Mouse (Mus musculus): ENCODE measurements at regions not wholly inside any gene's neighbourhood (a gene's known extent, or its start where the extent isn't known, plus 50 kb on each side); places are given as distances from the start of the nearest gene placed in this dataset.
A peak's percentile ranks its signal among the peaks of the same experiment; 100 is the strongest.

DNA sequence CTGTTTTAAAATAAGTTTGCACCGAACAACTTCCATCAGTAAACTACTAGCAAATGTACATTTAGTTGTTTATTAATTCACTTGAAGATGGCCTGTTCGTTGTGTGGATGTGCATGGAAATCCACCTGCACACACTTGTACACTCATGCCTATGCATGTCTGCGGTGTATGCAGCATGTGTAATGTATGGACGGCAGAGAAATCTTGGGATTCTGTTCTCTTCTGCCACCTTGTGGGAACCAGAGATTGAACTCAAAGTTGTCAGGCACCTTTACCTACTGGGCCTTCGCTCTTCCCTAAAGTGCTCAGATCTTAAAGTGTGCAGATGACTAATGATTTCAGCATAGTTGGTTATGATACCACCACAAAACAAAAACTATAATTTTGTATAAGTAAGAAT is 137.4 kb downstream of the Kitl start:
- no peak for DNase-seq (ENCODE audit: low read depth, low spot score)

DNA sequence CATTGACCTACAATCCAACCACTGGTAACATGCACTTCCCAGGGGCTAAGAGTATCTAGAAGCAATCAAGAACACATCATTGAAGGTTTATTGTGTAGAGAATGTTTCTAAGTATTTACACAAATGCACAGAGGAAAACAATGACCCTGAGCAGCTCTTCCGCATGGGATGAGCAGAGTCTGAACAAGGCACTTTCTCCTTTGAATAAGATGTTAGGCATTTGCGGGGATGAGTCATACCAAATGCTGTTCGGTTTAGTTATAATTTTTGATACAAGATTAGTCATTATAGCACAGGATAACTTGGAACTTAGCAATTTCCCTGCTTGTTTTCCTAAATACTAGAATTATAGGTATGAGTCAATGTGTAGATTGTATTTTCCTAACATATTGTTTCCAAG is 137.9 kb downstream of the Kitl start:
- no peak for DNase-seq (ENCODE audit: low read depth, low spot score)

DNA sequence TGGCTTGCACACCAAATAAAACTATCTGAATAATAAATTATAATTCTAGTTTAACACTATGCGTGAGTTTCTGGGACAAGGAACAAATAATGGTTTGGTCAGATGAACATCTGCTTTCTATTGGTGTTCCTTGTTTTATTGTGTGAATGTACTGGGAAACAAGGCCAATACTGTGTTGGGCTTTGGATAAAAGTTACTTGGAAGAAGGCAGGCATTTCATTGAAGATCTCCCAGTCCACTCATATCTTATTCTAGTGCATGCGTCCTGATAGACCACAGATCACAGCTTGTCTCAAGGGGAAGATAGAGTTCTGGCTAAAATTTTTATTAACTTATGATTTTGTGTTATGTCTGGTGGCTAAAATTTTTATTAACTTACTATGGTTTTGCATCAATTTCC is 140.1 kb downstream of the Kitl start:
- no peak for DNase-seq (ENCODE audit: low read depth, low spot score)

DNA sequence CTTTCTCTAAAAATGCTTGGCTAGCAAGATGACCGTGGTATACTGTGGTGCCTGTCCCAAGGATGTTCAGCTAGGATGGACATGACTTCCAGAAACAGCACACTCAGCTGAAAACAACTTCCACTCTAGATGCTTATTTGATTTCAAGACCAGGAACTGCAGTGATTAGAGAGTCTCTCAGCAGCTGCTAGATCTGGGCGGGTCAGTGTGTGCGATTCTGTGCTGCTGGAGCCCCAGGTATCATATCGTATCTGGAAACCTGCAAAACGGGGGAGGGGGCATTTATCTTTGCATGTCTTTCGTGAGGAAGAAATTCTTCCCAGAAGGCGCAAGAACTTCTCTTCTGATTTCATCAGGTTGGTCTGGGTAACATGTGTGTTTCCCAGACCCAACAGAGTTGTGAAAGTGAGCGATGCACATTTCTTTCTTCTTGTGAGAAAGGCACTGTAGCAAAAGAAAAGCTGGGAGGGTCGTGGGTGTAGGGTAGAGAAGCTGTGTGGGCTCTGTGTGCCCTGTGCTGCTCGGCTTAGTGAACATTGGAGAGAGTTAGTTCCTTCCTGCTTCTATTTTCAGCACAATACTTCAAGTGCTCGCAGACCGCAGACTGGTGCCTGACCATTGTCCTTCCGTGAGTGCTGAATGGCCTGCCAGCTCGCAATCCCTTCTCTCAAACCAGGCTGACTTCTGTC is 144.6 kb downstream of the Kitl start:
- DNase-seq (ENCODE audit: low read depth, low spot score): no peak

DNA sequence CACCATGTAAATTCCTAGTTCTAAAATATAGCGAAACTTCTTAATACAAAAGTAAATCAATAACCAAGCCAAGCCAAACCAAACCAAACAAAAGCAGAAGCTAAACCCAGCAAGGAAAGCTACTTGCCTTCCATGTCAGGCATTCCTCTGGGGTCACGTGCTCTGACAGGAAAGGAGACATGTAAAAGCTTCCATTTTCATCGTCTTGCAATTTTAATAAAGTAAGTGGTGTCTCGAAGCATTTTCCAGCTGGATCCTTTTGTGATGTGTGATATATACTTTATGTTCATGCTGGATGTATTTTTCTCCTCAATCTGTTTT is 145.1 kb downstream of the Kitl start:
- DNase-seq (ENCODE audit: low read depth, low spot score): no peak

DNA sequence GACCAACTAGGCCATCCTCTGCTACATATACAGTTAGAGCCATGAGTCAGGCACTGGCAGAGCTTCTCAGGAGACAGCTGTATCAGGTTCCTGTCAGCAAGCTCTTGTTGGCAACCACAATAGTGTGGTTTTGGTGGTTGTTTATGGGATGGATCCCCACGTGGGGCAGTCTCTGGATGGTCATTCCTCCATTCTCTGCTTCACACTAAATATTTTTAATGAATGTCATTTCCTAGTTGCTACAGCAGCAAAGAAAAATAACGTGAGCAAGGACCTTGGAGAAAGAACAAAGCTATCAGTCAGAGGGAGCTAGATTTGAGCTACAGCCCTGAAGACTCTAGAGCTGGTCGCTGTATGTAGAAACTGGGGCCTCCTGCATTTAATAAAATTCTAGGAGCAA is 145.7 kb downstream of the Kitl start:
- DNase-seq (ENCODE audit: low read depth, low spot score): no peak

DNA sequence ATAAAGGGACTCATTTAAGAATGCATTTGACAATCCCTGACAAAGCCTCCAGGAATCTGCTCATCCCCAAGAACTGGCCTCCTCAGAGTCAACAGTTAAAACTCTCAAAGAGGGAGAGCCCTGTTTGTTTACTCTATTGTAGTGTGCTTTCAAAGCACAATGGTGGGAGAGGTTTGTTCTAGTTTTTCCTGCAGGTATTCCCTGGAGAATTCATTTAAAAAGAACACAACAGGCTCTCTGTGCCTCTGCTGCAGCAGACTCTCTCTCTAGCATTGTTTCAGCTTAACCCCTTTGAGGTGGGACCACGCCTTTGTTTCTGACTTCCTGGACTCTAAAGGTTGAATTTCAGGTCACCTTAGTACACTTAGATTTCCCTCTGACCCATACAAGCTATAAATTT is 149.1 kb downstream of the Kitl start:
- DNase-seq (ENCODE audit: low read depth, low spot score): no peak

DNA sequence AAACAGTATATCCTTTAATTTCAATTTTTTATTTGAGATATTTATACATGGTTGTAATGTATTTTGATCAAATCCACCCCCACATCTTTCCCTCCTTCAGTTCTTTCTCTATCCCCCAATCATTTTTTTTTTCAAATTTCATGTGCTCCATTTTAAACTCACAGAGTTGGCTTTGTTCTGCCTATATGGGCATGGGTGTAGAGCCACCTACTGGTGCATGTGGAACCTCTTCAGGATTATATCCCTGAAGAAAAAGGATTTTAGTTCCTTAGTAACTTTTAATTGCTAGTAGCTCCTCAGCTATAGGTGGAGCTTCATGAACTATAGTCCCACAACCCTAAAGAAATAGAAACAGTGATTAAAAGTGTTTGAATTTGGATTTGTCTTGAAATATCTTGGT is 155.4 kb downstream of the Kitl start:
- peak; percentile 13 for DNase-seq (ENCODE audit: low read depth, low spot score)

DNA sequence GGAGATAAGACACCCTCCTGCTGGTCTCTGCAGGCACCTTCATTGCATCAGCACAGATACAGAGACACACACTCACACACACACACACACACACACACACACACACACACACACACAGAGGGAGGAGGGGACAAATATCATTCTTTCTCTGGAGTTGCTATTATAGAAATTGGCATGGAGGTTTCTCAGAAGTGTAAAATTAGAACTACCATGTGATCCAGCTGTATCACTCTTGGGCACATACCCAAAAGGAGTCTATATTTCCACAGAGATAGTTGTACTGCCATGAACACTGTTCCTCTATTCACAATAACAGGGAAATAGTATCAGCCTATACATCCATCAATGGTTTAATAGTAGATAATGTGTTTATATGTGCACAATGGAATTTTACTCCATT is 137.8 kb upstream of the Gm4301 start:
- DNase-seq (ENCODE audit: low read depth, low spot score): no peak

DNA sequence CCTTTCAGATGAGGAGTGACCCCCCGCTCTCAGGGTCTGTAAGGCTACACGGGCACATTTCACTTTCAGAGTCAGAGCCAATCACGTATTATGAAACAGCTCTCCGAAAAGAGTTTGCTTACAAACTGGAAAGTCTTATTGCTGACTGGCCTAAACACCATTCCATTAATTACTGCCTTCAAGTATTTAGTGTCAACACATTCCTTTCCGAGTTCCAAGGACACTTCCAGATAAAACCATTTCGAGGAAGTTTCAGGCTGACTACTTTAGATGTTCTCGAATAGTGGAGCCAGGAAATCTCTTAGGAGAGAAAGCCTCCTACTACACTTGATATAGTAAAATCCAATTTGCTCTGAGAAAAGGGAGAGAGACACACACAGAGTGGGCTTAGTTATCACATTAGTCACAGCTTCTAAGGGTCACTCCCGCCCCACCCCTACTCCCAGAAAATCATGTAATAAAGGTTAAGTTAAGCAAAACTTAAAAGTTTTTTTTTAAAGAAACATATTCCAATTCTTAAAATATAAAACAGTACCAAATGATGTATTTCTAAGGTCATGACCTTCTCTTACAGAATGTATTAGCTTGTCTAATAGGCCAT is 136.3 kb upstream of the Gm4301 start:
- no peak for DNase-seq (ENCODE audit: low read depth, low spot score)

DNA sequence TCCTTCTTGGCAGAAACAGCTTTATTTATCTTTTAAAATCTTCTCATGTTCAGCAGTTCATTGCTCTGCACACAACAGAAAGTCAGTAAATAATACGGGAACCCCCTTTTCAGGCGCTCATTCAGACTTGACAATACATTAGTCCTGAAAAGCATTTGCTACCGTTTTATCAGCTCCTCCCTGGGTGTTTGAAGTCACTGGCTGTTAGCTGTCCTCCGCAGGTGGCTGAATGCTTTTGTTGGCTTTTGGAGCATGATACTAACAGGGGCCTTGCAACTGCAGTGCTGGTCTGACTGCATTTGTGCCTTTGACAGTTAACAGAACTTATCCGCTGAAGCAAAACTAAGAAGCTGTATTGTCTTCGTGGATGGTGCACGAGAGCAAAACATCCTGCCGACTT is 135.0 kb upstream of the Gm4301 start:
- no peak for DNase-seq (ENCODE audit: low read depth, low spot score)

DNA sequence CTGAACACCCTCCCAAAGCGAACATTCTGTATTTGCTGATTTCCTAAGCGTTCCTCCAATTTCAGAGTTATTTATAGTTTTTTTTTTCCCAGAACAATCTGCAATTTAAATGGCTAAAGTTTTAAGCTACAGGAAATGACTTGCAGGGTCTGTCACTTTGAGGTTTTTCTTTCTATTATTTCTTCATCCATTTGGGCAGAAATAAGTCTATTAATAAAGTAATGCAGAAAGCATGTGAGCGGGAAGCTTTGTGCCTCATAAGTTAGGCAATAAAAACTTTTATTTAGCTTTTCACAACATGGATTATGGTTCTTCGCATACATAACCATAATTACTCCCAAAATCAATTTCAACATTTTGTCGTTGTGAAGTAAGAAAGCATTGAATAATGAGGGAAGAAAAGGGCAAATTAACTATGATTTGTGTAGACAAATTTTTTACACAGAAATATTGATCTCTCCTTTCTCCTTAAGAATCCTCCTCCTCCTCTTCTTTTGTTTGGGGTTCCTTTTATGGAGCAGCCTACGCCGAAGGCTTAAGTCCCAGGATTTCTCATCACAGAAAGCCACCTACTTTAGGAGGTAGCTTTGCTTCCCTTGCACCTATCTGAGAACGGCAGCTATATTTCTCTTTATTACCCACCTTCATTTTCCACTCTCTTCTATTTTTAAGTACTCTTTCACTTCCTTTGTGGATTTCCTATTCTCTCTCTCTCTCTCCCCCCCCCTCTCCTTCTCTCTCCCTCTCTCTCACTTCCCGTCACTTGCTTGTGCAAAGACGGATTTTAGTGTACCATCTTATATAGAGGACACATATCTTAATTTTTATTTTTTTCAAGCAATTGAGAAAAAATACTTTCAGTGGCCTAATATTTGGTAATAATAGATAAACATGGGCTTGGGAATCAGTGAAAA is 128.6 kb upstream of the Gm4301 start:
- DNase-seq (ENCODE audit: low read depth, low spot score): no peak

DNA sequence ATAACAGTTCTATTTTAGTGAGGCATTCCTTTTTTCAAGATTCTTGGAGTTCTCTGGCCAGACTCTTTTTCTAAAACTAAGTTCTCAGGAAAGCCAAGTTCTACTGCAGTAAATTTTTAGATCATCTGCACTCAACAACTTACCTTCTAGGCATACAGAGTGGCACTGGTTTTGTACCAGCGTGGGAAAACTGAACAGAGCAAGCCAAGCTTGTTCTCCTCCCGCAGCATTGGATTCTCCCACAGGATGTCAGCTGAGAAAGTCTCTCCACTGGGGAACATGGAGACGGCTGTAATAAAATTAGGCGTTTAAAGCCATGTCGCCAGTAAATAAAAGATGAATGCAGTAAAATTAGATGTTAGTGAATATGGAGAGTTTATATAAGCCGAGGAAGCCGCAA is 124.8 kb upstream of the Gm4301 start:
- no peak for DNase-seq (ENCODE audit: low read depth, low spot score)

DNA sequence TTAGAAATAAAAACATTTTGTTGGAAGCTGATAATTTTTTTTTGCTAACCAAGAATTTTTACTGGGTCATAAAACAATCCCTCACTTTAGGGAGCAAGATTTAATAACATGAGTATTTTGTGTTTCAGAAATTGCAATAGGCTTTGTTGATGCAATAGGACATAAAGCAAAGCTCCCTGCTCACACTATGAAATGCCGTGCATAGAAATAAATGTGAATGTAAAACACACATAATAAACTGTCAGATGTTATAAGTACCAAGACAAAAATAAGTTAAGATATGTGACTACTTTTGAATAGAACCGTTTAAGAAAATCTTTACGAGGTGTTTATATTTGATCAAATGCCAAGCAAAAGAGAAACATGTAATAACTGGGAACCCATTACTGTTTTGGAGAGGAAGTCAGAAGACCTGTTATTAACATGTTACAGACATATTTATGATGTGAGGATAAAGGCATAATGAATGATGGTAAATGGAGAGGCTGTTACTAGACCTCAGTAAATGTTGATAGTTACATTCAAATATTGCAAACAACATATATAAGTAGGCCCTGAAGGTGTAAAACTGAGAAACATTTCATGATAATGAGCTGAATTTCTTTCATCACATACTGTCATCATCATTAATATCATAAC is 110.9 kb upstream of the Gm4301 start:
- DNase-seq (ENCODE audit: low read depth, low spot score): no peak

DNA sequence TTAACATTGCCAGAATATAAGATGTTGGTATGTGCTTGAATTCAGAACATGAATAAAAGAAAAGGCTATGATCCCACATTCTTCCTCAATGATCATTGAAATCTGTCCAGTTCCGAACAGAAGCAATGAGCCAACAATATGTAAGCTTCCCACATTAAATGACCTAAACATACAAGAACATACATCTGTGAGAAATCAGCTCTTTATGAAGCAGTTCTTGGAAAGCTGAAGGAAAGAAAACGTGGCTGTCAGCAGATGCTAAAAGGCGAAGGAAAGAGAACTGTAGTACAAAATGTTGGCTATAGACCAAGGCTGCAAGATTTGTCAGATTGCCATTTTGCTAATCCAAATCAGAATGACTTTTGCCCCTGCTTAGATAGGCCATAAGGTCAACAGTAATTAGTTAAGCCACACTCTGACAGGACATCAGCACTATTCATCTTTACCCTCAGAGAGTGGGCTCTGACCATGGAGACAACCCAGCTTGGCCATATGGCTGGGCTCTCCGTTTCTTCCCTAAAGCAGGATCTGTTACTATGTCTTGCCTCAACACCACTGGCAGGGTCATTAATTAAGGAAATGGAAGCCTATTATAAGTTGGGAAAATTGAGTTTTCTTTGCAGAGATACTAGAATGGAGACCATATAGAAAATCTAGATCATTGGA is 76.1 kb upstream of the Gm4301 start:
- DNase-seq (ENCODE audit: low read depth, low spot score): no peak

DNA sequence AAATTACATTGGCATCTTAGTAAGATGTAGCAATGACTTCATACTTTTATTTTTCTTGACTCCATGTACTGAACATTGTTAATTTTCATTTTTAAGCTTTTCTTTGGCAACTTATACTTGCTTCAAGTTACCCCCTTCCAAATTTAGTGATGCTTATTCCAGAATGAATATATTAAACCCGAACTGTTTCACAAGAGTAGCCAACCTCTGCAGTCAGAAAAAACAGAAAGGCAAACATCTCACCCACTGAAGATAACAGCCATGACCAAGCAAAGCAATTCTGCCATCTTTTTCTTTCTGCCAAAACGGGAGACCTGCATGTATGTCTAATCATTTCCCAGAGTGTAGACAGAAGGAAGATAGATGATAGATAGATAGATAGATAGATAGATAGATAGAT is 72.0 kb upstream of the Gm4301 start:
- no peak for DNase-seq (ENCODE audit: low read depth, low spot score)

DNA sequence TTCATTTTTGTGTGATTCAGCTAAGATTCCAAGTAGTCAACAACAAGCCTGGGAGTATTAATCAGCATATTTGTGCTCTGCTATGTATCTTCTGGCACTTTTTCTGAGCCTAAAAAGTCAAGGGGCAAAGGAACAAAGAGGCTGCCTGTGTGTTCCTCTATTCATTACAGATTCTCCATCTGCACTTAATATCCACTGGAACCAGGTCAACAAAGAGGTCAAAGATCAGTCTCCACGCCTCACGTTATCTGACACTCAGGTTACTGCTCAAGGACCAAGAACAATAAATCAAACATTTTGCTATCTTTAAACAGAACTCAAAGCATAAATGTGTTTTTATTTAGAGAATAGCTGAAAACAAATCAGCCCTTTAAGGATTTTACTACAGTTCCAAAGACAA is 71.4 kb upstream of the Gm4301 start:
- DNase-seq (ENCODE audit: low read depth, low spot score): peak; percentile 74

DNA sequence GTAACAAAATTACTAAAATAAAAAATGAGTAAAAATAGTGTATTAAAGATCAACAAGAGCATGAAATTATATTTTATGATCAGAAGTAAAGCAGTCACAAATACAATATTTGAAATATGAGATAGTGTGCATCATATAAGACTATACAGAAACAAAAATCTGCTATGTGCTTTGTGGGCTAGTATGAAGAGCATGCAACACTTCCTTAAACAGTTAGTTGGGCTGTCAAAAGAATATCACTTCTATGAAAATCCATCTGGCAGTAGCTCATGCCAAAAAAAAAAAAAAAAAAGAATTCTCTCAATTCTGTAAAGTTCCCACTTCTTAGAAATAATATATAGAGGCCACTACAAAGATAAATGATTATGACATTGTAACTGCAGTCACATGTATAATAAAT is 53.0 kb upstream of the Gm4301 start:
- no peak for DNase-seq (ENCODE audit: low read depth, low spot score)
